Mouse (Mus musculus): ENCODE data around the gene Pi4kb. TPM values are rescaled to one million over a fixed set of nuclear protein-coding genes. Genes with fewer than 3 reads are reported as not detected.
"Not testable (repeated sequence)": the region's sequence is repeated elsewhere in the genome, so short reads cannot be mapped to it uniquely, and the experiment has no call there.

Pi4kb gene
- polyA plus RNA-seq, 1 experiment from 2014 or later: 8.4 TPM

DNA sequence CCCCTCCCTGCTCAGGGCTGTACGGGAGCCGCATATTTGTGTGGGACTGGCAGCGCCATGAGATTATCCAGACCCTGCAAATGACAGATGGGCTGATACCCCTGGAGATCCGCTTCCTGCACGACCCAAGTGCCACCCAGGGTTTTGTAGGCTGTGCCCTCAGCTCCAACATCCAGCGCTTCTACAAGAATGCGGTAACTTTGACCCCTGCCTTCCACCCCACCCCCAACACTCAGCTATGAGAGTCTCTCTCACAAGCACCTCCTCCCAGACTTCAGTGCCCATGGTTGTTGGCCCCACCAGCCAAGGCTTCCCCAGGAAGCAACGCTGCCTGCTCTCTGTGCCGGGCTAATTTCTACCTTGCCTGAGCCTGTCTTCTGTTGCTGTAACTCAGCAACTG is 34.5 kb upstream of the Pi4kb start:
- WGBS: 22% methylated on average over 9 of the region's 9 CpGs
- not testable (repeated sequence) for H3K27ac ChIP-seq; H3K27me3 ChIP-seq (ENCODE audit: insufficient read depth, poor library complexity, severe bottlenecking); H3K4me1 ChIP-seq; H3K4me3 ChIP-seq; H3K9me3 ChIP-seq; DNase-seq (ENCODE audit: low spot score); H3K36me3 ChIP-seq

DNA sequence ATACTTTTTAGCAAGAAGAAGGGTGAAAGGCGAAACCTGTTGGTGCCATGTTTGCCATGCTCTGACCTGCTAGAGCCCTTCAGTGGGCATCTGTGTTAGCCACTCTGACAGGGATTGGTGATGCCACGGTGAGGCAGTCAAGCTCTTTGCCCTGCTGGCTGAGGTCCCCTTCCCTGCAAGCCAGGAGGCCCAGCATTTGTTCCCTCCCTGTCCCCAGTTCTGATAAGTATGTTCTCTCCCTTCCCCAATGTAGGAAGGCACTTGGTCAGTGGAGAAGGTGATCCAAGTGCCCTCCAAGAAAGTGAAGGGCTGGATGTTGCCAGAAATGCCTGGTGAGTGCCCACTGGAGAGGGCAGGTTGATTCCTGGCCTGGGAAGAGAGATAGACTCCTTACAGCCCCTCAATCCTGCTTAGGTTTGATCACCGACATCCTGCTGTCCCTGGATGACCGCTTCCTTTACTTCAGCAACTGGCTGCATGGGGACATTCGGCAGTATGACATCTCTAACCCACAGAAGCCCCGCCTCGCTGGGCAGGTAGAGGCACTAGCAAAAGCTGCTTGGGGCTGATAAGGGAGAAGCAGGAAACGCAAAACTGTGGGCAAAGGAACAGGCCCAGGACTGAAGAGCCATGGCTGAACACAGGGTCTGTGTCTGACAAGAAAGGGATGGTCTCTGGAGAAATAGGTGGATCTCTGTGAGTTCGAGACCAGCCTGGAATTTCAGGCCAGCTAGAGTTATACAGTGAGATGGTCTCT is 32.1 kb upstream of the Pi4kb start:
- H3K9me3 ChIP-seq; H3K4me3 ChIP-seq; H3K27ac ChIP-seq; H3K27me3 ChIP-seq (ENCODE audit: insufficient read depth, poor library complexity, severe bottlenecking); H3K4me1 ChIP-seq; H3K36me3 ChIP-seq: not testable (repeated sequence)
- 70% methylated on average over 9 of the region's 9 CpGs for WGBS
- DNase-seq (ENCODE audit: low spot score): peak; percentile 93

GRCm38 (mm10) chr3:94943706-94944105 is 30.8 kb upstream of the Pi4kb start:
- WGBS: 31% methylated on average over 4 of the region's 4 CpGs
- not testable (repeated sequence) for H3K9me3 ChIP-seq, H3K36me3 ChIP-seq

GRCm38 (mm10) chr3:94948066-94948614 is 26.4 kb upstream of the Pi4kb start:
- no peaks in the 10 kb centered on the region for H3K36me3 ChIP-seq
- H3K9me3 ChIP-seq: no peaks in the 10 kb centered on the region
- H3K4me3 ChIP-seq: no peak overlapping the region
- H3K27ac ChIP-seq: no peak overlapping the region
- no peak for DNase-seq (ENCODE audit: low spot score)
- no peaks in the 10 kb centered on the region for H3K27me3 ChIP-seq (ENCODE audit: insufficient read depth, poor library complexity, severe bottlenecking)
- WGBS: 63% methylated on average over 3 of the region's 3 CpGs
- 0 out of 2 replicates have a peak, but pooled peaks cover 6% of the 10 kb centered on the region for H3K4me1 ChIP-seq

More at GRCm38 (mm10) chr3:94943706-94944105, 30.8 kb upstream of the Pi4kb start:
- H3K27ac ChIP-seq; DNase-seq (ENCODE audit: low spot score); H3K4me3 ChIP-seq; H3K4me1 ChIP-seq; H3K27me3 ChIP-seq (ENCODE audit: insufficient read depth, poor library complexity, severe bottlenecking): not testable (repeated sequence)

- no peak for DNase-seq (ENCODE audit: low spot score)
- Histone ChIP-seq H3K27ac (no peak overlapping the region), H3K27me3 (ENCODE audit: insufficient read depth, poor library complexity, severe bottlenecking) (no peaks in the 10 kb centered on the region), H3K4me1 (peaks cover 6% of the 10 kb centered on the region; the same call in 1 of the 2 replicates), H3K4me3 (no peak overlapping the region), H3K9me3 (no peaks in the 10 kb centered on the region), H3K36me3 (no peaks in the 10 kb centered on the region)
- 69% methylated on average over 3 of the region's 3 CpGs for WGBS
Measured at GRCm38 (mm10) chr3:94949645-94950044, 24.9 kb upstream of the Pi4kb start.

- 74% methylated on average over 5 of the region's 5 CpGs for WGBS
- peak overlapping the region; percentile 90 for H3K4me3 ChIP-seq
- no peak for DNase-seq (ENCODE audit: low spot score)
- H3K27me3 ChIP-seq (ENCODE audit: insufficient read depth, poor library complexity, severe bottlenecking): no peaks in the 10 kb centered on the region
- peaks cover 27% of the 10 kb centered on the region for H3K36me3 ChIP-seq
- 0 out of 2 replicates have a peak overlapping the region, but pooled peaks have one; percentile 98 for H3K27ac ChIP-seq
- peaks cover 12% of the 10 kb centered on the region; the same call in 1 of the 2 replicates for H3K4me1 ChIP-seq
- no peaks in the 10 kb centered on the region for H3K9me3 ChIP-seq
Measured at GRCm38 (mm10) chr3:94952806-94953205, 21.7 kb upstream of the Pi4kb start.

DNA sequence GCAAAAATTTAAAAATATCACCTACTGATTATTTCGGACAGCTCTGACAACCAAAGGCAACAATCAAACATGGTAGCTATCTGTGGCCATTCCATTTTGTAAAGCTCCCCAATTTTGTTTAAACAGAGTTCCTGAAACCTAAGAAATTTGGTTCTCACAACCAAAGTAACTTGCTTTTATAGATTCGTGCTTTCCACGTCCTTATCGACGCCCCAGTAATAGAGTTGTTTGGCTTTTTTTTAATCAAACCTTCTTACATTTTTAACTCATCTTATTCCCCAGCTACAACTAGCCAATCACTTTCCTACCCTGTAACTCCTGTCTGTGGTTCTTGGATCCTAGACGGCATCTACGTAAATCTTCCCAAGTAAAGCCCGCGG is 21.2 kb upstream of the Pi4kb start:
- Histone ChIP-seq H3K27me3 (ENCODE audit: insufficient read depth, poor library complexity, severe bottlenecking) (no peaks in the 10 kb centered on the region), H3K4me3 (peak overlapping the region; percentile 90), H3K36me3 (peaks cover 32% of the 10 kb centered on the region), H3K4me1 (peaks cover 16% of the 10 kb centered on the region), H3K9me3 (no peaks in the 10 kb centered on the region), H3K27ac (peak overlapping the region; percentile 98)
- DNase-seq (ENCODE audit: low spot score): no peak
- WGBS: 22% methylated on average over 9 of the region's 9 CpGs

DNA sequence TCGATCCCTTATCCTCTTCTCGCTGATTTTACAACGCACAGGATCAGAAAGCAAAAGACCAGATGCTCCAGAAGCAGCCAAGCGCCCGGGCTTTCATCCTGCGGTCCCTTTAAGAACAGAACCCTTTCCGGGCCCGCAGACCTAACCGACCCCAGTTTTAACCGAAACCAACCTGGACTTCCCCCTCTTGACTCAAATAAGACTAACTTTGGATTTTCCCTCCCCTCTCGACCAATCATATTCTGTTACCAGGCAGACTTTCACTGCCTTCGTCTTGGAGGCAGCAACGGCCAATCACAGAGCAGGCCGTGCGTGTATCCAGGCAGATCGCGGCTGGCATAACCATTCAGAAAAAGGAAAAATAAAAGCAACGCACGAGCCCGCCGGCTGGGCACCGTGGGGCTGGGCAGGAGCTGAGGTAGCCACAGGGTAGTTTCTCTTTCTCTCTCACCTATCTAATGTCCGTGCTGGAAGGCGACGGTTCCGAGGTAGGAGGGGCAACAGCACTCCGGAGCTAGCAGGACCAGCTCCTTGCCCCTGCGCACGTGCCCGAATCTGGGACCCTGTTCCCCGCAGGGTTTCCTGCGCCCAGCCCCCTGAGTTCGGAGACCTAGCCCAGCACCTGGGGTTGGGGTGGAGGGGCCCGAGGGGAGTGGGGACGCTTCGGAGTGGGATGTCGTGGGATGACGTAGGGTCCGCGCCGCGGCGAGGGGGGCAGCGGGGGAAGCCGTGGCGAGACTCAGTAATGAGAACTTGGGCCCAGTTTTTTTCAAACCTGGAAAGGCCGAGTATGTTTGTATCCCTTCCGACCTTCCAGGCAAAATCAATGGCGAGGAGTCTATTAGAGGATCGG is 20.5 kb upstream of the Pi4kb start, which contains the start of gene Rfx5:
Gene Rfx5 (plus strand): TSS at position 312 of the 853 bp plus-strand sequence.
- Histone ChIP-seq H3K4me3 (peak within 1 kb of the TSS; percentile 90), H3K4me1 (peaks cover 22% of the 10 kb centered on the region), H3K36me3 (peaks cover 38% of the 10 kb centered on the region), H3K27me3 (ENCODE audit: insufficient read depth, poor library complexity, severe bottlenecking) (no peaks in the 10 kb centered on the region), H3K9me3 (no peaks in the 10 kb centered on the region), H3K27ac (peak within 1 kb of the TSS; percentile 98)
- DNase-seq (ENCODE audit: low spot score): peak; percentile 94
- under 1% methylated on average over 50 of the region's 50 CpGs for WGBS

- DNase-seq (ENCODE audit: low spot score): no peak
- Histone ChIP-seq H3K4me1 (peaks cover 24% of the 10 kb centered on the region), H3K27ac (peak overlapping the region; percentile 52; the same call in 1 of the 2 replicates), H3K4me3 (no peak overlapping the region), H3K36me3 (peaks cover 38% of the 10 kb centered on the region), H3K9me3 (no peaks in the 10 kb centered on the region), H3K27me3 (ENCODE audit: insufficient read depth, poor library complexity, severe bottlenecking) (no peaks in the 10 kb centered on the region)
- 82% methylated on average over 8 of the region's 8 CpGs for WGBS
Measured at GRCm38 (mm10) chr3:94958295-94958694, 16.2 kb upstream of the Pi4kb start.

DNA sequence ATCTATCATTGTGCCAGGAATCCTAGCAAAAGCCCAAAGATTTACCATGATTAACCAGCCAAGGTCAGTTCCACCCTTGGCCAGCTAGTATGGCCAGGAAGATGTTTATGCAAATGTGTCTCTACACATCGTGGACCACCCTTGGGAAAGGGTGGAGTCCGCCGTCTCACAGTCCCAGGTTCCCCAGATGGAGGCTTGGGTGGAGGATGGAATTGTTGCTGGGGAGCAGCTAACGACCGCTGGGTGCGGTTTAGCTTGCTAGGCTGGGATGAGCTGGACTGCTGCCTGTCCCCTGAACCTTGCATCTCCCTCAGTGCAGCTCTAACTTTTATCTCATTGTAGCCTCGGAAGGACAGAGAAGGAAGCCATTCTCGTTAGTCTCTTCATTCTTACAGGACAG is 14.7 kb upstream of the Pi4kb start:
- DNase-seq (ENCODE audit: low spot score): no peak
- Histone ChIP-seq H3K27me3 (ENCODE audit: insufficient read depth, poor library complexity, severe bottlenecking) (no peaks in the 10 kb centered on the region), H3K36me3 (peaks cover 38% of the 10 kb centered on the region), H3K27ac (no peak overlapping the region), H3K9me3 (no peaks in the 10 kb centered on the region), H3K4me3 (no peak overlapping the region), H3K4me1 (peaks cover 22% of the 10 kb centered on the region)
- WGBS: 48% methylated on average over 8 of the region's 8 CpGs

DNA sequence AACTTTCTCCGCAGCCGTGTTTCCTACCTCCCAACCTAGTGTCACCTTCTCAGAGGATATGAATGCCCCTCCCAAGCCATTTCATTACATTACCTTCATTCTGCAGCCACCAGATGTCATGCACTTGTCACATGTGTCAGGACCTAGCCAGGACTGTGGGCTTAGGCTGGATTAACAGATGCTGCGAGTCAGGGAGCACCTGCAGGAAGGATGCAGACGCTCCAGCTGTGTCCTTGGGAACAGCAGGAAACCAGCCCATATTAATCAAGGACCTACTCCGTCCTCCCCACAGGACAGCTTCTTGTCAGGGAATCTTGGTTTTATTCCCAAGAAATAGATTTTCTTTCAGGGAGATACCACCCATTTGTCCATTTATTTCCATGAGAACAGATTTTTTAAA is 14.2 kb upstream of the Pi4kb start:
- Histone ChIP-seq H3K9me3 (no peaks in the 10 kb centered on the region), H3K4me1 (peaks cover 18% of the 10 kb centered on the region), H3K36me3 (peaks cover 36% of the 10 kb centered on the region), H3K27ac (no peak overlapping the region), H3K27me3 (ENCODE audit: insufficient read depth, poor library complexity, severe bottlenecking) (no peaks in the 10 kb centered on the region), H3K4me3 (no peak overlapping the region)
- DNase-seq (ENCODE audit: low spot score): no peak
- WGBS: 50% methylated on average over 5 of the region's 5 CpGs

DNA sequence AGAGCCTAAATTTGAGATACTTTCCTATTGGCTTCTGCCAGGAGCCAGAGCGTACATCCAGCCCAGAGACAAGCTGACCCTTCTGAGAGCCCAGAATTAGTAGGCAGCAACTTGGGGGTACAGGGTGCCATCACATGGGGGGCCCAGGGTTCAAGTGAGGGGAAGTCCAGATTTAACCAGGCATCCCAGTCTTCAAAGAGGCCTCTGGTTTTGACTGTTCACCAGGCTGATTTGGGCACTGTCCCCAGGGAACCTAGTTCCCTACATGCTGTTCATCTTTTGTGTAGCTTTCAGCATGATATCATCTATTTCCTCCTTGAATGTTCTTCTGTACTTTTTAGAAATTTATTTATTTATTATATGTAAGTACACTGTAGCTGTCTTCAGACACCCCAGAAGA is 9.5 kb upstream of the Pi4kb start:
- H3K4me1 ChIP-seq: peaks cover under 1% of the 10 kb centered on the region
- H3K4me3 ChIP-seq: no peak overlapping the region
- 88% methylated on average over 1 of the region's 1 CpGs for WGBS
- no peaks in the 10 kb centered on the region for H3K36me3 ChIP-seq
- H3K9me3 ChIP-seq: no peaks in the 10 kb centered on the region
- H3K27ac ChIP-seq: no peak overlapping the region
- no peaks in the 10 kb centered on the region for H3K27me3 ChIP-seq (ENCODE audit: insufficient read depth, poor library complexity, severe bottlenecking)
- no peak for DNase-seq (ENCODE audit: low spot score)

- Histone ChIP-seq H3K4me3 (no peak overlapping the region), H3K4me1 (no peaks in the 10 kb centered on the region)
- WGBS: 59% methylated on average over 1 of the region's 1 CpGs
Measured at GRCm38 (mm10) chr3:94965878-94966277, 8.7 kb upstream of the Pi4kb start.

More at GRCm38 (mm10) chr3:94965878-94966277, 8.7 kb upstream of the Pi4kb start:
- no peaks in the 10 kb centered on the region for H3K27me3 ChIP-seq (ENCODE audit: insufficient read depth, poor library complexity, severe bottlenecking)
- H3K27ac ChIP-seq: no peak overlapping the region
- no peak for DNase-seq (ENCODE audit: low spot score)
- H3K36me3 ChIP-seq: no peaks in the 10 kb centered on the region
- no peaks in the 10 kb centered on the region for H3K9me3 ChIP-seq
